Mouse (Mus musculus) embryonic facial prominence, embryonic 11.5 days (tissue): Measurements from ENCODE around the gene Cdr2. TPM values are rescaled to one million over a fixed set of nuclear protein-coding genes. Genes with fewer than 3 reads are reported as not detected.
"Not testable (repeated sequence)": the region's sequence is repeated elsewhere in the genome, so short reads cannot be mapped to it uniquely, and the experiment has no call there.

Experiments used
- ATAC-seq: fragments of 200-750 bp; cut with Nextera tagmentation; replicated peaks from 2 replicates; pipeline ENCODE4 v1.8.0; 2017; ENCODE audit warnings: low read depth; ENCODE audit not compliant: insufficient number of reproducible peaks, low FRiP score, low TSS enrichment
- DNase-seq: peaks from one replicate; pipeline ENCODE4 v3.0.0-alpha.2; 2015; ENCODE audit warnings: low spot score
- H3K27ac ChIP-seq: fragments of 300-500 bp; sonication (generic); replicated peaks from 2 replicates; pipeline ENCODE4 v1.5.1; 2014; ENCODE audit warnings: mild to moderate bottlenecking, low read depth, low read length, control low read depth
- H3K27me3 ChIP-seq: fragments of 300-500 bp; sonication (generic); 2 replicates; pipeline ENCODE4 v1.6.1; 2014; ENCODE audit warnings: mild to moderate bottlenecking, low read length, moderate library complexity, mixed read lengths; ENCODE audit not compliant: control insufficient read depth, insufficient read depth
- H3K36me3 ChIP-seq: fragments of 300-500 bp; sonication (generic); replicated peaks from 2 replicates; pipeline ENCODE4 v1.6.1; 2014; ENCODE audit warnings: low read depth, mild to moderate bottlenecking, low read length, moderate library complexity, mixed read lengths; ENCODE audit not compliant: control insufficient read depth, insufficient read depth
- H3K4me1 ChIP-seq: fragments of 300-500 bp; sonication (generic); 2 replicates; pipeline ENCODE4 v1.6.1; 2014; ENCODE audit warnings: low read length, mixed read lengths; ENCODE audit not compliant: control insufficient read depth, insufficient read depth
- H3K4me2 ChIP-seq: fragments of 300-500 bp; sonication (generic); 2 replicates; pipeline ENCODE4 v1.6.1; 2014; ENCODE audit warnings: low read depth, mild to moderate bottlenecking, control low read depth, low read length, moderate library complexity
- H3K4me3 ChIP-seq: fragments of 300-500 bp; sonication (generic); 2 replicates; pipeline ENCODE4 v1.5.1; 2014; ENCODE audit warnings: low read depth, low read length, control low read depth
- H3K9ac ChIP-seq: fragments of 300-500 bp; sonication (generic); replicated peaks from 2 replicates; pipeline ENCODE4 v1.6.1; 2014; ENCODE audit warnings: mild to moderate bottlenecking, control low read depth, low read length
- H3K9me3 ChIP-seq: fragments of 300-500 bp; sonication (generic); replicated peaks from 2 replicates; pipeline ENCODE4 v1.6.1; 2016; ENCODE audit warnings: mild to moderate bottlenecking, low read length, inconsistent platforms, mixed read lengths; ENCODE audit not compliant: control insufficient read depth
- WGBS: fragments of 180-500 bp; shearing (Covaris S2); extraction: QIAGEN DNeasy Blood & Tissue Kit; methylation state at CpG from one replicate; pipeline ENCODE4 v1.1.7; 2014; 5-methylcytosine and 5-hydroxymethylcytosine counted together
- polyA plus RNA-seq: library from polyadenylated mRNA; unstranded; fragments of >200 nt; fragmentation: Nextera tagmentation; extraction: Ambion mirVana; gene quantifications from 2 replicates; pipeline ENCODE4 v1.2.1, GENCODE M21; 2014

Cdr2 gene
- polyA plus RNA-seq, 1 experiment from 2014 or later = 12.7 TPM

GRCm38 (mm10) chr7:120982968-120983367 lies 856 bp upstream of the Cdr2 start:
- Histone ChIP-seq H3K4me3 (peak overlapping the region; percentile 95), H3K36me3 (no peaks in the 10 kb centered on the region), H3K9ac (peak overlapping the region; percentile 63), H3K9me3 (no peaks in the 10 kb centered on the region), H3K4me1 (no peaks in the 10 kb centered on the region), H3K27ac (no peak overlapping the region), H3K27me3 (no peaks in the 10 kb centered on the region), H3K4me2 (peak overlapping the region; percentile 42)
- DNase-seq = peak; percentile 52
- ATAC-seq = 0 out of 2 replicates have a peak, but pooled peaks have one; percentile 10
- whole genome bisulfite sequencing = 14% methylated on average over 7 of the region's 7 CpGs

GRCm38 (mm10) chr7:120980931-120981924 lies 884 bp downstream of the Cdr2 start:
- no peaks in the 10 kb centered on the region for H3K36me3 ChIP-seq
- H3K4me3 ChIP-seq = peak overlapping the region; percentile 95
- 6% methylated on average over 38 of the region's 39 CpGs for WGBS
- peak overlapping the region; percentile 83 for H3K4me2 ChIP-seq
- ATAC-seq (peak; percentile 42), DNase-seq (peak; percentile 55)
- H3K4me1 ChIP-seq = no peaks in the 10 kb centered on the region
- H3K27me3 ChIP-seq = no peaks in the 10 kb centered on the region
- H3K27ac ChIP-seq = peak overlapping the region; percentile 72; the same call in 1 of the 2 replicates
- H3K9ac ChIP-seq = peak overlapping the region; percentile 83
- H3K9me3 ChIP-seq = no peaks in the 10 kb centered on the region

- Histone ChIP-seq H3K4me3 (no peak overlapping the region), H3K4me2 (no peak overlapping the region)
- no peak for ATAC-seq
Measured at GRCm38 (mm10) chr7:120980041-120980440, 2.1 kb downstream of the Cdr2 start.

GRCm38 (mm10) chr7:120977063-120977462 lies 5.0 kb downstream of the Cdr2 start:
- DNase-seq = no peak
- H3K9me3 ChIP-seq = no peaks in the 10 kb centered on the region
- H3K9ac ChIP-seq = no peak overlapping the region
- no peaks in the 10 kb centered on the region for H3K36me3 ChIP-seq
- WGBS = 72% methylated on average over 7 of the region's 7 CpGs
- H3K4me1 ChIP-seq = no peaks in the 10 kb centered on the region
- no peak overlapping the region for H3K27ac ChIP-seq
- ATAC-seq = no peak
- no peaks in the 10 kb centered on the region for H3K27me3 ChIP-seq
- no peak overlapping the region for H3K4me2 ChIP-seq
- no peak overlapping the region for H3K4me3 ChIP-seq

More at GRCm38 (mm10) chr7:120980041-120980440, 2.1 kb downstream of the Cdr2 start:
- WGBS = 91% methylated on average over 4 of the region's 4 CpGs
- Histone ChIP-seq H3K27me3 (no peaks in the 10 kb centered on the region), H3K9ac (no peak overlapping the region), H3K4me1 (no peaks in the 10 kb centered on the region), H3K36me3 (no peaks in the 10 kb centered on the region), H3K27ac (no peak overlapping the region), H3K9me3 (no peaks in the 10 kb centered on the region)
- no peak for DNase-seq

GRCm38 (mm10) chr7:120974001-120974400 lies 8.1 kb downstream of the Cdr2 start:
- no peak overlapping the region for H3K9ac ChIP-seq
- DNase-seq = no peak
- no peak for ATAC-seq
- 96% methylated on average over 3 of the region's 3 CpGs for WGBS
- H3K36me3 ChIP-seq = no peaks in the 10 kb centered on the region
- H3K27me3 ChIP-seq = no peaks in the 10 kb centered on the region
- no peaks in the 10 kb centered on the region for H3K4me1 ChIP-seq
- H3K4me3 ChIP-seq = no peak overlapping the region
- H3K27ac ChIP-seq = no peak overlapping the region
- H3K9me3 ChIP-seq = no peaks in the 10 kb centered on the region
- H3K4me2 ChIP-seq = no peak overlapping the region

GRCm38 (mm10) chr7:120972471-120972870 lies 9.6 kb downstream of the Cdr2 start:
- not testable (repeated sequence) for H3K27ac ChIP-seq, H3K9ac ChIP-seq, DNase-seq, ATAC-seq, H3K4me2 ChIP-seq, H3K27me3 ChIP-seq, H3K4me1 ChIP-seq, H3K9me3 ChIP-seq, H3K4me3 ChIP-seq, H3K36me3 ChIP-seq
- 61% methylated on average over 2 of the region's 2 CpGs for WGBS

GRCm38 (mm10) chr7:120970112-120970511 lies 12.0 kb downstream of the Cdr2 start:
- Histone ChIP-seq H3K9me3 (no peaks in the 10 kb centered on the region), H3K27ac (no peak overlapping the region), H3K4me3 (no peak overlapping the region), H3K4me2 (no peak overlapping the region), H3K4me1 (no peaks in the 10 kb centered on the region), H3K36me3 (no peaks in the 10 kb centered on the region), H3K9ac (no peak overlapping the region), H3K27me3 (no peaks in the 10 kb centered on the region)
- ATAC-seq = no peak
- no peak for DNase-seq
- WGBS = 91% methylated on average over 5 of the region's 5 CpGs

- Histone ChIP-seq H3K36me3 (no peaks in the 10 kb centered on the region), H3K4me3 (no peak overlapping the region), H3K9ac (no peak overlapping the region), H3K27ac (no peak overlapping the region), H3K4me2 (no peak overlapping the region), H3K4me1 (no peaks in the 10 kb centered on the region), H3K9me3 (no peaks in the 10 kb centered on the region), H3K27me3 (no peaks in the 10 kb centered on the region)
- 89% methylated on average over 7 of the region's 7 CpGs for WGBS
- ATAC-seq = no peak
- no peak for DNase-seq
Measured at GRCm38 (mm10) chr7:120969221-120969620, 12.9 kb downstream of the Cdr2 start.
